Mouse (Mus musculus): ENCODE results near the gene Sesn3.

- TF ChIP-seq CTCF (IDR thresholded peaks at IDR 0.05; ENCODE audit: control insufficient read depth, insufficient read depth, insufficient read length) (no peak), FOSL1 (IDR thresholded peaks at IDR 0.05; ENCODE audit: insufficient read depth, low read length, poor library complexity, severe bottlenecking) (no peak)
These were observed 6.3 kb upstream of the Sesn3 start for GRCm38 (mm10) chr9:14268578-14268977.

Data from C2C12 (cell line).